Mouse (Mus musculus) midbrain, embryonic 15.5 days (tissue): ENCODE data around the gene Pecr. TPM values are rescaled to one million over a fixed set of nuclear protein-coding genes. Genes with fewer than 3 reads are reported as not detected.
A peak's percentile ranks its signal among the peaks of the same experiment; 100 is the strongest.

Experiments
- ATAC-seq: fragments of 200-750 bp; cut with Nextera tagmentation; replicated peaks from 2 replicates; pipeline ENCODE4 v1.8.0; 2017; ENCODE audit warnings: moderate TSS enrichment
- H3K27ac ChIP-seq: fragments of 300-500 bp; sonication (generic); 2 replicates; pipeline ENCODE4 v1.5.1; 2015; ENCODE audit warnings: mild to moderate bottlenecking, inconsistent platforms
- H3K27me3 ChIP-seq: fragments of 300-500 bp; sonication (generic); replicated peaks from 2 replicates; pipeline ENCODE4 v1.6.1; 2015; ENCODE audit warnings: inconsistent platforms
- H3K36me3 ChIP-seq: fragments of 300-500 bp; sonication (generic); replicated peaks from 2 replicates; pipeline ENCODE4 v1.6.1; 2015; ENCODE audit warnings: inconsistent platforms
- H3K4me1 ChIP-seq: fragments of 300-500 bp; sonication (generic); 2 replicates; pipeline ENCODE4 v1.6.1; 2015; ENCODE audit warnings: inconsistent platforms
- H3K4me2 ChIP-seq: fragments of 300-500 bp; sonication (generic); 2 replicates; pipeline ENCODE4 v1.6.1; 2015; ENCODE audit warnings: inconsistent platforms, mild to moderate bottlenecking, moderate library complexity
- H3K4me3 ChIP-seq: fragments of 300-500 bp; sonication (generic); 2 replicates; pipeline ENCODE4 v1.5.1; 2015; ENCODE audit warnings: mild to moderate bottlenecking, inconsistent platforms
- H3K9ac ChIP-seq: fragments of 300-500 bp; sonication (generic); 2 replicates; pipeline ENCODE4 v1.6.1; 2015; ENCODE audit warnings: mild to moderate bottlenecking, inconsistent platforms
- H3K9me3 ChIP-seq: fragments of 300-500 bp; sonication (generic); 2 replicates; pipeline ENCODE4 v1.6.1; 2016; ENCODE audit warnings: inconsistent platforms
- WGBS: fragments of 180-500 bp; shearing (Covaris S2); methylation state at CpG from one replicate; pipeline ENCODE4 v1.1.7; 2015; ENCODE audit warnings: mixed read lengths; 5-methylcytosine and 5-hydroxymethylcytosine counted together
- polyA plus RNA-seq: library from polyadenylated mRNA; unstranded; fragments of >200 nt; fragmentation: Nextera tagmentation; extraction: Ambion mirVana; gene quantifications from 2 replicates; pipeline ENCODE4 v1.2.1, GENCODE M21; 2015

The Pecr gene
- polyA plus RNA-seq, 1 experiment from 2014 or later: 5.7 TPM

GRCm38 (mm10) chr1:72306679-72307181 lies 22.6 kb upstream of the Pecr start:
- Histone ChIP-seq H3K36me3 (no peaks in the 10 kb centered on the region), H3K4me3 (peak overlapping the region; percentile 73), H3K27me3 (no peaks in the 10 kb centered on the region), H3K9me3 (no peaks in the 10 kb centered on the region), H3K4me1 (peaks cover 6% of the 10 kb centered on the region), H3K9ac (peak overlapping the region; percentile 68), H3K4me2 (peak overlapping the region; percentile 62), H3K27ac (peak overlapping the region; percentile 94)
- 3% methylated on average over 11 of the region's 11 CpGs for WGBS
- peak; percentile 90 for ATAC-seq

- H3K36me3 ChIP-seq: peaks cover 2% of the 10 kb centered on the region; the same call in 1 of the 2 replicates
- no peak for ATAC-seq
- no peaks in the 10 kb centered on the region for H3K9me3 ChIP-seq
- WGBS: 47% methylated on average over 3 of the region's 3 CpGs
- no peak overlapping the region for H3K9ac ChIP-seq
- peak overlapping the region; percentile 94; the same call in 1 of the 2 replicates for H3K27ac ChIP-seq
- no peak overlapping the region for H3K4me3 ChIP-seq
- H3K4me2 ChIP-seq: peak overlapping the region; percentile 62
- H3K27me3 ChIP-seq: no peaks in the 10 kb centered on the region
- peaks cover 6% of the 10 kb centered on the region for H3K4me1 ChIP-seq
Measured at GRCm38 (mm10) chr1:72306241-72306640, 22.1 kb upstream of the Pecr start.

GRCm38 (mm10) chr1:72301845-72302244 lies 17.7 kb upstream of the Pecr start:
- no peak overlapping the region for H3K9ac ChIP-seq
- no peaks in the 10 kb centered on the region for H3K27me3 ChIP-seq
- WGBS: 88% methylated on average over 1 of the region's 1 CpGs
- H3K4me1 ChIP-seq: no peaks in the 10 kb centered on the region
- H3K4me3 ChIP-seq: no peak overlapping the region
- H3K27ac ChIP-seq: no peak overlapping the region
- ATAC-seq: no peak
- H3K4me2 ChIP-seq: no peak overlapping the region
- H3K36me3 ChIP-seq: peaks cover 14% of the 10 kb centered on the region; the same call in 1 of the 2 replicates
- no peaks in the 10 kb centered on the region for H3K9me3 ChIP-seq

- no peaks in the 10 kb centered on the region for H3K9me3 ChIP-seq
- peaks cover 11% of the 10 kb centered on the region; the same call in 1 of the 2 replicates for H3K36me3 ChIP-seq
- H3K27ac ChIP-seq: no peak overlapping the region
- H3K4me2 ChIP-seq: no peak overlapping the region
- H3K4me3 ChIP-seq: no peak overlapping the region
- no peak overlapping the region for H3K9ac ChIP-seq
- WGBS: 86% methylated on average over 8 of the region's 8 CpGs
- H3K27me3 ChIP-seq: no peaks in the 10 kb centered on the region
- ATAC-seq: no peak
- no peaks in the 10 kb centered on the region for H3K4me1 ChIP-seq
Measured at GRCm38 (mm10) chr1:72295746-72296145, 11.6 kb upstream of the Pecr start.

GRCm38 (mm10) chr1:72293869-72294663 lies 10.0 kb upstream of the Pecr start:
- H3K4me2 ChIP-seq: no peak overlapping the region
- H3K9ac ChIP-seq: no peak overlapping the region
- ATAC-seq: no peak
- 76% methylated on average over 4 of the region's 4 CpGs for WGBS
- H3K36me3 ChIP-seq: peaks cover 4% of the 10 kb centered on the region; the same call in 1 of the 2 replicates
- no peaks in the 10 kb centered on the region for H3K4me1 ChIP-seq
- no peak overlapping the region for H3K27ac ChIP-seq
- H3K4me3 ChIP-seq: no peak overlapping the region
- H3K9me3 ChIP-seq: no peaks in the 10 kb centered on the region
- H3K27me3 ChIP-seq: no peaks in the 10 kb centered on the region

- 90% methylated on average over 2 of the region's 2 CpGs for WGBS
- no peak for ATAC-seq
Measured at GRCm38 (mm10) chr1:72291925-72292324, 7.8 kb upstream of the Pecr start.

GRCm38 (mm10) chr1:72291421-72291820 lies 7.3 kb upstream of the Pecr start:
- Histone ChIP-seq H3K27ac (no peak overlapping the region), H3K27me3 (no peaks in the 10 kb centered on the region), H3K4me2 (no peak overlapping the region), H3K9ac (no peak overlapping the region), H3K4me1 (peaks cover 14% of the 10 kb centered on the region), H3K36me3 (0 out of 2 replicates have a peak, but pooled peaks cover 4% of the 10 kb centered on the region), H3K4me3 (no peak overlapping the region), H3K9me3 (no peaks in the 10 kb centered on the region)
- 94% methylated on average over 4 of the region's 4 CpGs for WGBS
- no peak for ATAC-seq

More at GRCm38 (mm10) chr1:72291925-72292324, 7.8 kb upstream of the Pecr start:
- no peak overlapping the region for H3K9ac ChIP-seq
- no peak overlapping the region for H3K4me3 ChIP-seq
- H3K36me3 ChIP-seq: 0 out of 2 replicates have a peak, but pooled peaks cover 4% of the 10 kb centered on the region
- peaks cover 9% of the 10 kb centered on the region for H3K4me1 ChIP-seq
- H3K27ac ChIP-seq: no peak overlapping the region
- no peaks in the 10 kb centered on the region for H3K27me3 ChIP-seq
- H3K4me2 ChIP-seq: no peak overlapping the region
- no peaks in the 10 kb centered on the region for H3K9me3 ChIP-seq

- no peak overlapping the region for H3K4me3 ChIP-seq
- ATAC-seq: no peak
- H3K27ac ChIP-seq: no peak overlapping the region
- H3K27me3 ChIP-seq: no peaks in the 10 kb centered on the region
- 97% methylated on average over 4 of the region's 4 CpGs for WGBS
- H3K4me2 ChIP-seq: no peak overlapping the region
- H3K9me3 ChIP-seq: no peaks in the 10 kb centered on the region
- H3K9ac ChIP-seq: no peak overlapping the region
- H3K36me3 ChIP-seq: 0 out of 2 replicates have a peak, but pooled peaks cover 4% of the 10 kb centered on the region
- H3K4me1 ChIP-seq: peaks cover 19% of the 10 kb centered on the region
Measured at GRCm38 (mm10) chr1:72290896-72291295, 6.8 kb upstream of the Pecr start.

GRCm38 (mm10) chr1:72288527-72289150 lies 4.5 kb upstream of the Pecr start:
- Histone ChIP-seq H3K36me3 (0 out of 2 replicates have a peak, but pooled peaks cover under 1% of the 10 kb centered on the region), H3K27me3 (no peaks in the 10 kb centered on the region), H3K4me1 (peaks cover 30% of the 10 kb centered on the region), H3K9me3 (no peaks in the 10 kb centered on the region), H3K9ac (no peak overlapping the region), H3K4me2 (no peak overlapping the region), H3K4me3 (no peak overlapping the region), H3K27ac (no peak overlapping the region)
- ATAC-seq: no peak
- 91% methylated on average over 4 of the region's 4 CpGs for WGBS

GRCm38 (mm10) chr1:72287893-72288292 lies 3.8 kb upstream of the Pecr start:
- Histone ChIP-seq H3K4me2 (no peak overlapping the region), H3K36me3 (no peaks in the 10 kb centered on the region), H3K4me3 (no peak overlapping the region), H3K4me1 (peaks cover 30% of the 10 kb centered on the region), H3K27me3 (no peaks in the 10 kb centered on the region), H3K9me3 (no peaks in the 10 kb centered on the region), H3K9ac (no peak overlapping the region), H3K27ac (peak overlapping the region; percentile 85)
- ATAC-seq: no peak
- 89% methylated on average over 4 of the region's 4 CpGs for WGBS

GRCm38 (mm10) chr1:72286904-72287303 lies 2.8 kb upstream of the Pecr start:
- H3K9me3 ChIP-seq: no peaks in the 10 kb centered on the region
- H3K4me3 ChIP-seq: 0 out of 2 replicates have a peak overlapping the region, but pooled peaks have one; percentile 49
- H3K9ac ChIP-seq: peak overlapping the region; percentile 16; the same call in 1 of the 2 replicates
- H3K27ac ChIP-seq: peak overlapping the region; percentile 85
- H3K36me3 ChIP-seq: no peaks in the 10 kb centered on the region
- H3K27me3 ChIP-seq: no peaks in the 10 kb centered on the region
- H3K4me2 ChIP-seq: peak overlapping the region; percentile 97
- peak; percentile 51 for ATAC-seq
- peaks cover 30% of the 10 kb centered on the region for H3K4me1 ChIP-seq
- WGBS: 5% methylated on average over 5 of the region's 5 CpGs

GRCm38 (mm10) chr1:72284539-72284938 lies 425 bp upstream of the Pecr start:
- Histone ChIP-seq H3K4me2 (peak overlapping the region; percentile 97), H3K9ac (peak overlapping the region; percentile 64), H3K4me1 (peaks cover 30% of the 10 kb centered on the region), H3K27ac (peak overlapping the region; percentile 85), H3K27me3 (no peaks in the 10 kb centered on the region), H3K9me3 (no peaks in the 10 kb centered on the region), H3K36me3 (no peaks in the 10 kb centered on the region), H3K4me3 (peak overlapping the region; percentile 49)
- WGBS: 3% methylated on average over 5 of the region's 5 CpGs
- ATAC-seq: peak; percentile 77
